Mouse (Mus musculus): ENCODE measurements around the gene Mei4.

GRCm38 (mm10) chr9:82096409-82096808 is 232.9 kb downstream of the Mei4 start:
- TF ChIP-seq HCFC1 (IDR thresholded peaks at IDR 0.05; ENCODE audit: borderline replicate concordance, insufficient read depth, low read length) (no peak), ZNF384 (IDR thresholded peaks at IDR 0.05; ENCODE audit: low read depth, low read length) (no peak), ZC3H11A (IDR thresholded peaks at IDR 0.05; ENCODE audit: borderline replicate concordance, low read depth, low read length) (no peak)
